Mouse (Mus musculus) myocyte (in vitro differentiated cells): ENCODE measurements at regions not wholly inside any gene's neighbourhood (a gene's known extent, or its start where the extent isn't known, plus 50 kb on each side); places are given as distances from the start of the nearest gene placed in this dataset.

ENCODE experiments used
- H3K27me3 ChIP-seq: one replicate; pipeline ENCODE4 v1.6.1; 2011; ENCODE audit not compliant: control insufficient read depth, insufficient read depth, insufficient read length
- H3K36me3 ChIP-seq: one replicate; pipeline ENCODE4 v1.6.1; 2011; ENCODE audit not compliant: control insufficient read depth, insufficient read depth
- H3K4me2 ChIP-seq: one replicate; pipeline ENCODE4 v1.6.1; 2011; ENCODE audit warnings: low read depth, control low read depth
- H3K4me3 ChIP-seq: one replicate; pipeline ENCODE4 v1.5.1; 2011; ENCODE audit warnings: mild to moderate bottlenecking, control low read depth, moderate library complexity
- H3K79me2 ChIP-seq: one replicate; pipeline ENCODE4 v1.6.1; 2011; ENCODE audit not compliant: control insufficient read depth, insufficient read depth
- H3ac ChIP-seq: one replicate; pipeline ENCODE4 v1.6.1; 2011; ENCODE audit not compliant: control insufficient read depth, insufficient read length
- CEBPB ChIP-seq: IDR thresholded peaks from 2 replicates; pipeline ENCODE4 v1.6.1; 2011; ENCODE audit warnings: mild to moderate bottlenecking, moderate library complexity; ENCODE audit not compliant: poor library complexity, insufficient read depth, severe bottlenecking
- E2F4 ChIP-seq: IDR thresholded peaks from one replicate; pipeline ENCODE4 v1.6.1; 2011; ENCODE audit warnings: mild to moderate bottlenecking, control low read depth, moderate library complexity; ENCODE audit not compliant: insufficient read depth
- MAX ChIP-seq: IDR thresholded peaks from one replicate; pipeline ENCODE4 v1.6.1; 2011; ENCODE audit warnings: low read depth, mild to moderate bottlenecking, control low read depth
- MYOD1 ChIP-seq, 3 experiments: IDR thresholded peaks; one replicate each; pipeline ENCODE4 v1.6.1; 2011; ENCODE audit warnings: control low read depth in 2 of 3, low read depth in 2 of 3, mild to moderate bottlenecking in 2 of 3, moderate library complexity in 1 of 3; ENCODE audit not compliant: insufficient read length in 2 of 3, control insufficient read depth in 1 of 3
- MYOG ChIP-seq, 3 experiments: IDR thresholded peaks; one replicate each; pipeline ENCODE4 v1.6.1; 2011; ENCODE audit warnings: control low read depth in 2 of 3, low read depth in 2 of 3, mild to moderate bottlenecking in 2 of 3; ENCODE audit not compliant: insufficient read length in 2 of 3, control insufficient read depth in 1 of 3, insufficient read depth in 1 of 3
- POLR2A ChIP-seq: IDR thresholded peaks from one replicate; pipeline ENCODE4 v1.6.1; 2011; ENCODE audit warnings: low read depth, mild to moderate bottlenecking, control low read depth, moderate library complexity; ENCODE audit not compliant: insufficient read length
- POLR2AphosphoS2 ChIP-seq: IDR thresholded peaks from one replicate; pipeline ENCODE4 v1.6.1; 2011; ENCODE audit warnings: low read depth, control low read depth; ENCODE audit not compliant: insufficient read length
- REST ChIP-seq: IDR thresholded peaks from one replicate; pipeline ENCODE4 v1.6.1; 2011; ENCODE audit warnings: mild to moderate bottlenecking, control low read depth, moderate library complexity; ENCODE audit not compliant: insufficient read depth, insufficient read length
- SRF ChIP-seq: IDR thresholded peaks from one replicate; pipeline ENCODE4 v1.6.1; 2011; ENCODE audit warnings: low read depth; ENCODE audit not compliant: control insufficient read depth, insufficient read length
- TCF12 ChIP-seq: IDR thresholded peaks from one replicate; pipeline ENCODE4 v1.6.1; 2011; ENCODE audit warnings: mild to moderate bottlenecking, control low read depth; ENCODE audit not compliant: poor library complexity, insufficient read depth, severe bottlenecking
- TCF3 ChIP-seq: IDR thresholded peaks from one replicate; pipeline ENCODE4 v1.6.1; 2011; ENCODE audit warnings: low read depth, control low read depth; ENCODE audit not compliant: insufficient read length
- USF1 ChIP-seq: IDR thresholded peaks from one replicate; pipeline ENCODE4 v1.6.1; 2011; ENCODE audit warnings: low read depth, mild to moderate bottlenecking, control low read depth, moderate library complexity

DNA sequence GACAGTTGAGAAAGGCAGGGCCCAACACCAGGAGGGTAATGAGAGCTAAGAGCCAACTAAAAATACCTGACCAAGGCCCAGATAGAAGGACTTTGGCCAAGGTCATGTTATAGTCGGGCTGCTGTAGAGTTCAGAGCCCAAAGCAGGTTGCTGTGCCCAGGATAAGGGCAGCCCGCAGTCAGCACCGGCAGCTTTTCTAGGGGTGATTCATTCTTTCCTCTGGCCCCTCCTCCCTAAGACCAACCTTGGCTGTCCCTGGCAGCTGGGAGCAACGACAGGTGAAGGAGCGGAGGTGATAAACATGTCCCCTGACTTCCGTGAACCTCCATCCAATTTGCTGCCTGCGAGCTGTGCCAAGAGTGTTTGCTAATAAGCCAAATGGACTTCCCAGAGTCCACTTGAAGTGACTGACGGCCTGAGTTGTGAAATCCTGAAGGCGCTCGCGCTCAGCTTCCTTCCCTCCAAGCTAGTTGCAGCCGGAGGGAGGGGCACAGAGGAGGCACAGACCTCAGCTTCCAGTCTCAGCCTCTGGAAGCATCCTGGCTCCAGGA is 144.2 kb upstream of the Igsf21 start:
- no peak overlapping the region for H3K4me2 ChIP-seq

DNA sequence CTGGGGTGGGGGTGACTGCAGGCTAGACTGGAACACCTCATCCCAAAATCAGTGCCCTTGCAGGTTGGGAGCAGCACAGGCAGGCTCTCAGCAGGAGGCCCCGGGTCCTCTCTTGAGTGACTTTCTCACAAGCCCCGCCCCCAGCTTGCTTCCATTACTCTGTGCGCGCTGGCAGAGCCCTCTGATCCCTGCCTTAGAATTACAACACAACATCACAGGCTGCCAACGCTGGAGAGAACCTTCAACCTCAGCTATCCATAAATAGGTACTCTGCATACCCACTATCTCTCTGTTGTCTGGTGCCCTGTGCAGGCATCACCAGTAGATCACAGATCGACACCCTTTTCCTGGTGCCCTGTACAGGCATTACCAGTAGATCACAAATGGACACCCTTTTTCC is 139.1 kb upstream of the Igsf21 start:
- Histone ChIP-seq H3K27me3 (peaks cover 10% of the 10 kb centered on the region), H3K79me2 (no peaks in the 10 kb centered on the region), H3ac (no peak overlapping the region), H3K4me3 (no peak overlapping the region), H3K4me2 (no peak overlapping the region), H3K36me3 (no peaks in the 10 kb centered on the region)
- TF ChIP-seq E2F4 (no peak), POLR2A (no peak), MAX (no peak), REST (no peak)

More for the DNA sequence above, 144.2 kb upstream of the Igsf21 start:
- no peaks in the 10 kb centered on the region for H3K36me3 ChIP-seq
- no peaks in the 10 kb centered on the region for H3K79me2 ChIP-seq
- no peak overlapping the region for H3K4me3 ChIP-seq
- TF ChIP-seq MYOG (IDR thresholded peaks at IDR 0.05; ENCODE audit: control insufficient read depth in 1 of 3, insufficient read depth in 1 of 3, insufficient read length in 2 of 3, low read depth in 2 of 3) (no peak), TCF3 (no peak), E2F4 (no peak), POLR2A (no peak), POLR2AphosphoS2 (no peak), SRF (no peak), MAX (no peak), USF1 (no peak), MYOD1 (IDR thresholded peaks at IDR 0.05; ENCODE audit: control insufficient read depth in 1 of 3, insufficient read length in 2 of 3, low read depth in 2 of 3) (no peak), REST (no peak), CEBPB (no peak), TCF12 (no peak)
- peaks cover 7% of the 10 kb centered on the region for H3K27me3 ChIP-seq
- H3ac ChIP-seq, result no peak overlapping the region

DNA sequence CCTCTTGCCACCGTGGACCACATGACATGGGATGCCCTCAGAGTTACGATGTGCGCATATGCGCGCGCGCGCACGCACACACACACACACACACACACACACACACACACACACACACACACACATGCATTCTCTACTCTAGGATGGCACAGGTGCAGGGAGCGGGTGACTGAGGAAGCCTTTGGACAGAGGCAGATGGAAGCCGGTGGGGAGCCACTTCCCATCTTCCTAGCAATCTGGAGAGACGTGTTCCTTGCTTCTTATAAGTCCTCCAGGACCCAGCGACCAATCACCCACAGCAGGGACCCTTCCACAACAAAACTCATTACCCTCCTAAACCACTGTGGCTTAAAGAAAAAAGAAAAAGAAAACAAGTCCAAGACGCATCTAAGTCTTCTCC is 138.6 kb upstream of the Igsf21 start:
- peaks cover 10% of the 10 kb centered on the region for H3K27me3 ChIP-seq
- no peak overlapping the region for H3ac ChIP-seq
- no peaks in the 10 kb centered on the region for H3K36me3 ChIP-seq

DNA sequence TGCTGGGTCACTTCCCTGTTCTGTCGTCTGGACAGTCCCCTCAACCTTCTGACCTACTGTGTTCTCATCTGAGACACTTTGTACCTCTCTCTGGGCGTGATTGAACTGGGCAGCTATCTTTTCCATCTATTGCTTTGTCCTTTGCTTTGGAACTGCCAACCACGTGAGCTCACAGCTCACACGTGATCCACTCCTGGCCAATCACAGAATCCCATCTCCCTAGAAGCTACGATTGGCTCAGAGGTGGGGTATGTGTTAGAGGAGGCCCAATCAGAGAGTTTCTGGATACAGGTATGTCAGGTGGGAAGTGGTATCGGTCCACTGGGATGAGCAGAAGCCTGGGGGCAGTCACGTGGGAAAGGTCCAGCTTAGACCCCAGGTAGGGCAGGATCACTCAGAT is 137.0 kb upstream of the Igsf21 start:
- TF ChIP-seq POLR2A (no peak), REST (no peak), MYOD1 (IDR thresholded peaks at IDR 0.05; ENCODE audit: control insufficient read depth in 1 of 3, insufficient read length in 2 of 3, low read depth in 2 of 3) (no peak), TCF12 (no peak), CEBPB (no peak), USF1 (no peak), MAX (no peak), TCF3 (no peak), SRF (no peak), E2F4 (no peak), POLR2AphosphoS2 (no peak), MYOG (IDR thresholded peaks at IDR 0.05; ENCODE audit: control insufficient read depth in 1 of 3, insufficient read depth in 1 of 3, insufficient read length in 2 of 3, low read depth in 2 of 3) (no peak)
- Histone ChIP-seq H3K27me3 (peaks cover 10% of the 10 kb centered on the region), H3K4me3 (no peak overlapping the region), H3K79me2 (no peaks in the 10 kb centered on the region), H3K36me3 (no peaks in the 10 kb centered on the region), H3K4me2 (no peak overlapping the region), H3ac (no peak overlapping the region)

More for the DNA sequence above, 138.6 kb upstream of the Igsf21 start:
- H3K4me3 ChIP-seq, result no peak overlapping the region
- TF ChIP-seq MYOG (IDR thresholded peaks at IDR 0.05; ENCODE audit: control insufficient read depth in 1 of 3, insufficient read depth in 1 of 3, insufficient read length in 2 of 3, low read depth in 2 of 3), result no peak
- TF ChIP-seq MAX, result no peak
- no peak for TF ChIP-seq REST
- TF ChIP-seq E2F4, result no peak
- no peak for TF ChIP-seq CEBPB
- TF ChIP-seq SRF, result no peak
- TF ChIP-seq TCF3, result no peak
- TF ChIP-seq MYOD1 (IDR thresholded peaks at IDR 0.05; ENCODE audit: control insufficient read depth in 1 of 3, insufficient read length in 2 of 3, low read depth in 2 of 3), result no peak
- TF ChIP-seq POLR2A, result no peak
- TF ChIP-seq USF1, result no peak
- TF ChIP-seq TCF12, result no peak
- TF ChIP-seq POLR2AphosphoS2, result no peak
- no peak overlapping the region for H3K4me2 ChIP-seq
- H3K79me2 ChIP-seq, result no peaks in the 10 kb centered on the region

DNA sequence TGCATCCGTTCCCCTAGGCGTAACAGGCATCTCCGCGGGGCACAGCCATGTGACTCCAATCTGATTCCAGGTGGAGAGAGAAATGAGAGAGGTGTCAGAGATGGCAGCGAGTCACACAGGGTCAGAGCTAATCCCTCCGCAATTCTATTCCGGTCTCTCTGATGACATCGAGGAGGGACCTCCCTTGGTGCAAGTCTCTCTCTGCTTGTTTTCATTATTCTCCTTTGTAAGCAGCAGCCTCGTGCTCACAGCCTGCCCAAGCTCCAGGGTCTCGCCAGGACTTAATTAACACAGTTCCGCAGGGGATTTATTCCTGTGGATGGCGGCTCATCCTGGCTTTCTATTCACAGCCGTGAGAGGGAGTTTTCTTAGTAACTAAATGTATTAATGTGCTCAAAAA is 134.1 kb upstream of the Igsf21 start:
- peaks cover 13% of the 10 kb centered on the region for H3K27me3 ChIP-seq
- H3K36me3 ChIP-seq, result no peaks in the 10 kb centered on the region
- H3K4me3 ChIP-seq, result no peak overlapping the region
- H3ac ChIP-seq, result no peak overlapping the region
- TF ChIP-seq SRF, result no peak
- TF ChIP-seq USF1, result no peak
- no peak for TF ChIP-seq POLR2AphosphoS2
- no peak for TF ChIP-seq MYOD1 (IDR thresholded peaks at IDR 0.05; ENCODE audit: control insufficient read depth in 1 of 3, insufficient read length in 2 of 3, low read depth in 2 of 3)
- no peak for TF ChIP-seq MYOG (IDR thresholded peaks at IDR 0.05; ENCODE audit: control insufficient read depth in 1 of 3, insufficient read depth in 1 of 3, insufficient read length in 2 of 3, low read depth in 2 of 3)
- TF ChIP-seq POLR2A, result no peak
- no peak for TF ChIP-seq E2F4
- TF ChIP-seq REST, result no peak
- TF ChIP-seq TCF3, result no peak
- H3K4me2 ChIP-seq, result no peak overlapping the region
- H3K79me2 ChIP-seq, result no peaks in the 10 kb centered on the region
